Mouse (Mus musculus) intestine, postnatal 0 days (tissue): ENCODE measurements around the gene Hes1. TPM values are rescaled to one million over a fixed set of nuclear protein-coding genes. Genes with fewer than 3 reads are reported as not detected.
A peak's percentile ranks its signal among the peaks of the same experiment; 100 is the strongest.
"Not testable (repeated sequence)": the region's sequence is repeated elsewhere in the genome, so short reads cannot be mapped to it uniquely, and the experiment has no call there.

Experiments used
- ATAC-seq: fragments of 200-750 bp; cut with Nextera tagmentation; 2 replicates; pipeline ENCODE4 v1.8.0; 2017; ENCODE audit warnings: mild to moderate bottlenecking, moderate TSS enrichment, moderate library complexity
- H3K27ac ChIP-seq: fragments of 300-500 bp; sonication (generic); 2 replicates; pipeline ENCODE4 v1.5.1; 2014; ENCODE audit warnings: mild to moderate bottlenecking, low read depth, low read length, moderate library complexity
- H3K27me3 ChIP-seq: fragments of 300-500 bp; sonication (generic); replicated peaks from 2 replicates; pipeline ENCODE4 v1.6.1; 2014; ENCODE audit warnings: low read length, mixed read lengths; ENCODE audit not compliant: control insufficient read depth, insufficient read depth
- H3K36me3 ChIP-seq: fragments of 300-500 bp; sonication (generic); 2 replicates; pipeline ENCODE4 v1.6.1; 2014; ENCODE audit warnings: mild to moderate bottlenecking, moderate library complexity; ENCODE audit not compliant: control insufficient read depth, insufficient read depth
- H3K4me1 ChIP-seq: fragments of 300-500 bp; sonication (generic); replicated peaks from 2 replicates; pipeline ENCODE4 v1.6.1; 2014; ENCODE audit warnings: antibody characterized with exemption, low read length, mixed read lengths; ENCODE audit not compliant: control insufficient read depth, insufficient read depth
- H3K4me2 ChIP-seq: fragments of 300-500 bp; sonication (generic); replicated peaks from 2 replicates; pipeline ENCODE4 v1.6.1; 2014; ENCODE audit warnings: low read depth, mild to moderate bottlenecking, moderate library complexity
- H3K4me3 ChIP-seq: fragments of 300-500 bp; sonication (generic); 2 replicates; pipeline ENCODE4 v1.5.1; 2014; ENCODE audit warnings: low read depth, low read length
- H3K9ac ChIP-seq: fragments of 300-500 bp; sonication (generic); 2 replicates; pipeline ENCODE4 v1.6.1; 2014; ENCODE audit warnings: mild to moderate bottlenecking, low read depth, low read length
- H3K9me3 ChIP-seq: fragments of 300-500 bp; sonication (generic); 2 replicates; pipeline ENCODE4 v1.6.1; 2016; ENCODE audit warnings: mixed run types; ENCODE audit not compliant: control insufficient read depth
- CTCF ChIP-seq: sonication (generic); IDR thresholded peaks from 2 replicates; pipeline ENCODE4 v1.5.1; 2016; ENCODE audit warnings: low read depth, mild to moderate bottlenecking, control low read depth, antibody characterized with exemption, moderate library complexity
- WGBS: fragments of 180-500 bp; shearing (Covaris S2); extraction: QIAGEN DNeasy Blood & Tissue Kit; methylation state at CpG from one replicate; pipeline ENCODE4 v1.1.7; 2014; 5-methylcytosine and 5-hydroxymethylcytosine counted together
- polyA plus RNA-seq: library from polyadenylated mRNA; unstranded; fragments of >200 nt; fragmentation: Nextera tagmentation; extraction: Ambion mirVana; gene quantifications from 2 replicates; pipeline ENCODE4 v1.2.1, GENCODE M21; 2015

The Hes1 gene
- polyA plus RNA-seq, 1 experiment from 2014 or later = 52.9 TPM

DNA sequence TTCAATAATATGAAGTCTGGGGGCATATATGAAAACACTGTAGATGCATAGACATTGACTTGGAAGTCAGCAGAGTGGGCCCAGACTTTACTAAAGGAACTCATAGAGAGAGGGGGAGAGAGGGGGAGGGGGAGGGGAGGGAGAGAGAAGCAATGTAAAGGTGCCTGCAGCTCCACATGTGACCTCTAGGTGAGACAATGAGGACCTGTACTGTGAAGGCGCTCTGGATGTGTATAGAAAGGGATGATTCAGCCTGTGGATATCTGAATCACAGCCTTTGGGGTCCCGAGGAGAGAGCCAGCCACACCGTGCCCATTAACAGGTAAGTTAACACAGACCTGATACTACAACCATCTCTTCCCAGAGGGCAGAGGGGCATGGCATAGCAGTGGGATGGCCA lies 40.2 kb downstream of the Hes1 start:
- H3K9me3 ChIP-seq = no peaks in the 10 kb centered on the region
- TF ChIP-seq CTCF = peak; percentile 30
- H3K9ac ChIP-seq = no peak overlapping the region
- ATAC-seq = no peak
- 94% methylated on average over 3 of the region's 3 CpGs for WGBS
- H3K27ac ChIP-seq = no peak overlapping the region
- no peaks in the 10 kb centered on the region for H3K36me3 ChIP-seq
- no peak overlapping the region for H3K4me2 ChIP-seq
- no peak overlapping the region for H3K4me3 ChIP-seq
- no peaks in the 10 kb centered on the region for H3K4me1 ChIP-seq
- H3K27me3 ChIP-seq = no peaks in the 10 kb centered on the region

DNA sequence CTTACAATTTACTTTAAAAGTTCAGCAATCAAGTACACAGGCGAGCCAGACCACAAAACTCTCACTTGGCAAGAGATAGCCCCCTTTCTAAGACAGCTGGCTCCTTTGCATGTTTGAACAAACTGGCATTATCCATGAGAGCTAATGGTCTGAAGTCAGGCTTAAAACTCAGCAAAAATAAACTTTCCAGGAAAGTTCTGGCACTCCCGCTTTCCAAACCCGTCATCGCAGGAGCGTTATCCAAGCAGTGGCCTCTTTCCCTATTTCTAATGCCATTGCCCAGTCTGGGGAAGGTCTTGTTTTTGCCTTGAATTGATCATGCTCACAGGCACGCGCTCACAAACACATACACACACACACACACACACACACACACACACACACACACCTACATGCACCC lies 41.3 kb downstream of the Hes1 start:
- H3K27me3 ChIP-seq = no peaks in the 10 kb centered on the region
- no peak overlapping the region for H3K9ac ChIP-seq
- H3K9me3 ChIP-seq = 0 out of 2 replicates have a peak, but pooled peaks cover 4% of the 10 kb centered on the region
- H3K27ac ChIP-seq = no peak overlapping the region
- no peak overlapping the region for H3K4me3 ChIP-seq
- no peaks in the 10 kb centered on the region for H3K36me3 ChIP-seq
- no peak for TF ChIP-seq CTCF
- H3K4me2 ChIP-seq = no peak overlapping the region
- 89% methylated on average over 7 of the region's 7 CpGs for WGBS
- ATAC-seq = no peak
- H3K4me1 ChIP-seq = no peaks in the 10 kb centered on the region

DNA sequence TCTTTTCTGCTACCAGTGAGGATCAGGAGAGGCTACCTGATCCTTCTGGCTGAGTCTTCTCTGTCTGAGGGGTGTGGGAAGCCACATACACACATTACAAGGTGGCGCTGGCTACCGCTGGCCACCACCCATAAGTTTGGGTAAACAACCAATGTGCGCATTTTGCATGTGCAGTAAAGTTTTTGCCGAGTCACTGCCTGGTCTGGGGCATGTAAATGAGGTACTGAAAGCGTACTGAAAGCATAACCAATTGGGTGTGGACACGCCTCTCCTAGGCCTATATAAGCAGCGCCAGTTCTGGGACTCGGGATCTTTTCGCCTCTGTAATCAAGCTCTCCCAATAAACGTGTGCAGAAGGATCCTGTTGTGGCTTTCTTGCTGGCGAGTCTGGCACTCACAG lies 44.0 kb downstream of the Hes1 start:
- ATAC-seq, H3K27ac ChIP-seq, H3K4me1 ChIP-seq, H3K4me3 ChIP-seq, H3K4me2 ChIP-seq, H3K9ac ChIP-seq, H3K27me3 ChIP-seq, H3K9me3 ChIP-seq, H3K36me3 ChIP-seq: not testable (repeated sequence)
- 88% methylated on average over 11 of the region's 11 CpGs for WGBS

DNA sequence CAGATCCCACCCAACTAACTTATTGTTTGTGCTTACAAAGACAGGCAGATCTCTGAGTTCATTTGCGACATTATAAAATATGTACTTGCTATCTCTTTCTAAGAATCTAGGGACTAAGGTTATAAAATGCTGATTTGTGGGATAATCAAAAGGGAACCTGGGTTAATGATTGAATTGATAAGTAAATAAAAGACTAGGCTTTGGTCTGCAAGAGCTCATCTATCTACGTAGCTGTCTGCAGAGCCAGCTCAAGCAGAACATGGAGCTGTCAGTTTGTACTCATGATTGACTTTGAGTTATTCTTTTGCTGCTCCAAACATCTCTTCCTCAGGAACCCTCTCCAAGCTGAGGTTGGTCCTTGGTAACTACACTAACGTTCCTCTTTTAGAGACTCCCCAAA lies 46.3 kb downstream of the Hes1 start:
- H3K27me3 ChIP-seq = no peaks in the 10 kb centered on the region
- no peak overlapping the region for H3K9ac ChIP-seq
- H3K4me1 ChIP-seq = no peaks in the 10 kb centered on the region
- no peak overlapping the region for H3K4me2 ChIP-seq
- 0 out of 2 replicates have a peak, but pooled peaks cover 4% of the 10 kb centered on the region for H3K9me3 ChIP-seq
- H3K4me3 ChIP-seq = no peak overlapping the region
- H3K27ac ChIP-seq = no peak overlapping the region
- H3K36me3 ChIP-seq = no peaks in the 10 kb centered on the region
- 73% methylated on average over 3 of the region's 3 CpGs for WGBS
- ATAC-seq = no peak
- no peak for TF ChIP-seq CTCF

DNA sequence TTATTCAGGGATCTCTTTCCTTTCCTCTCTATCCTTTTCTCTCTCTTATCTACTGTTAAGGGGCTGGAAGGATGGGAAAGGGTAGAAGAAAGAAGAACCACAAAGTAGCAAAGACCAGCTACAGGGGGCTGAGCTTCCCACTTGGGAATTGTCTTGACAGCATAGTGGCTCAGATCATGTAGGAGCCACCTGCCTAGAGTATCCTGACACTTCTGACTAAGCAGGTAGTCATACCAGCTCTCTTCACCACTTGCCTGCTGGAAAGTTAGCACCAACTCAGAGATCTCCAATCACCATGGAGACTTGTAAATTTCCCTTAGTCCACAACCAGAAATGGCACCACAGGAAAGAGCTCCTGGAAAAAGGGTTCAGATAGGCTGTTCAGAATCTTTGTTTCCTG lies 46.9 kb downstream of the Hes1 start:
- Histone ChIP-seq H3K9ac (no peak overlapping the region), H3K36me3 (no peaks in the 10 kb centered on the region), H3K4me3 (no peak overlapping the region), H3K4me2 (no peak overlapping the region), H3K9me3 (0 out of 2 replicates have a peak, but pooled peaks cover 4% of the 10 kb centered on the region), H3K27ac (no peak overlapping the region), H3K27me3 (no peaks in the 10 kb centered on the region), H3K4me1 (no peaks in the 10 kb centered on the region)
- no peak for TF ChIP-seq CTCF
- ATAC-seq = no peak

- WGBS = 28% methylated on average over 2 of the region's 2 CpGs
- no peaks in the 10 kb centered on the region for H3K27me3 ChIP-seq
- H3K4me2 ChIP-seq = no peak overlapping the region
- H3K9me3 ChIP-seq = 0 out of 2 replicates have a peak, but pooled peaks cover 4% of the 10 kb centered on the region
- no peak for TF ChIP-seq CTCF
- no peak overlapping the region for H3K27ac ChIP-seq
- no peaks in the 10 kb centered on the region for H3K36me3 ChIP-seq
- no peak overlapping the region for H3K4me3 ChIP-seq
- H3K4me1 ChIP-seq = no peaks in the 10 kb centered on the region
- ATAC-seq = no peak
- no peak overlapping the region for H3K9ac ChIP-seq
Measured at GRCm38 (mm10) chr16:30111566-30111965, 47.4 kb downstream of the Hes1 start.

DNA sequence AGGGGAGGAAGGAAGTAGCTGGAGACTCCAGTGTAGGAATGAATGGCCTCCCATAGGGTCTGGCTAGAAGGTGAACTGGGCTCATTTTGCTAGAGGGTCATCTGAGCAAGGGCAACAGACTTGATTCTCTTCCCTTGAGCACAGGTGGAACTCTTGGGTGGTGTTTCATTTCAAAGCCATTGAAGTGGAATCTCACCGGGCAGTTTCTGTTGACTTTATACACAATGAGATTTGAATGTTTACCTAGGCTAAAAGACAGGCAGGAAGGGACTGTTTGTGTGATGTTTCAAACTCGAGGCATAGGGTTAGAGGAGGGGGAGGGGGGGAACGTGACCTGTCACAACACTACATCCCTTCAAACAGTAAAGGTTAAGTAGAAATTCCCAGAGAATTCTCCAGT lies 49.0 kb downstream of the Hes1 start:
- Histone ChIP-seq H3K36me3 (no peaks in the 10 kb centered on the region), H3K4me3 (no peak overlapping the region), H3K9ac (no peak overlapping the region), H3K4me2 (no peak overlapping the region), H3K27ac (no peak overlapping the region), H3K4me1 (no peaks in the 10 kb centered on the region), H3K9me3 (0 out of 2 replicates have a peak, but pooled peaks cover 4% of the 10 kb centered on the region), H3K27me3 (no peaks in the 10 kb centered on the region)
- WGBS = 11% methylated on average over 3 of the region's 3 CpGs
- no peak for ATAC-seq
- TF ChIP-seq CTCF = no peak
